Mouse (Mus musculus): Measurements from ENCODE around the gene Stab1. TPM values are rescaled to one million over a fixed set of nuclear protein-coding genes. Genes with fewer than 3 reads are reported as not detected.

The Stab1 gene
- polyA plus RNA-seq, 1 experiment = 0.46 TPM

GRCm38 (mm10) chr14:31105156-31105555, 63.3 kb downstream of the Stab1 start:
- H3K27me3 ChIP-seq (ENCODE audit: control insufficient read depth, insufficient read depth, insufficient read length) = no peaks in the 10 kb centered on the region
- no peak overlapping the region for H3K4me3 ChIP-seq
- peaks cover 67% of the 10 kb centered on the region for H3K36me3 ChIP-seq (ENCODE audit: control insufficient read depth, insufficient read depth)

GRCm38 (mm10) chr14:31089918-31090317, 78.5 kb downstream of the Stab1 start:
- H3K36me3 ChIP-seq (ENCODE audit: control insufficient read depth, insufficient read depth) = peaks cover 58% of the 10 kb centered on the region
- H3K27me3 ChIP-seq (ENCODE audit: control insufficient read depth, insufficient read depth, insufficient read length) = no peaks in the 10 kb centered on the region
- no peak overlapping the region for H3ac ChIP-seq (ENCODE audit: control insufficient read depth, insufficient read length)
- H3K4me3 ChIP-seq = no peak overlapping the region
- peaks cover 4% of the 10 kb centered on the region for H3K79me2 ChIP-seq (ENCODE audit: control insufficient read depth, insufficient read depth)
- TF ChIP-seq SRF (IDR thresholded peaks at IDR 0.05; ENCODE audit: control insufficient read depth, insufficient read length, low read depth) = no peak
- no peak for TF ChIP-seq TCF12 (IDR thresholded peaks at IDR 0.05; ENCODE audit: insufficient read depth, poor library complexity, severe bottlenecking)
- no peak for TF ChIP-seq POLR2AphosphoS2 (IDR thresholded peaks at IDR 0.05; ENCODE audit: insufficient read length, low read depth)
- no peak for TF ChIP-seq MYOD1 (IDR thresholded peaks at IDR 0.05; ENCODE audit: control insufficient read depth in 1 of 3, insufficient read length in 2 of 3, low read depth in 2 of 3)
- peak overlapping the region; percentile 13 for H3K4me2 ChIP-seq (ENCODE audit: low read depth)

More at GRCm38 (mm10) chr14:31105156-31105555, 63.3 kb downstream of the Stab1 start:
- TF ChIP-seq REST (IDR thresholded peaks at IDR 0.05; ENCODE audit: insufficient read depth, insufficient read length) (no peak), MAX (IDR thresholded peaks at IDR 0.05; ENCODE audit: low read depth) (no peak), USF1 (IDR thresholded peaks at IDR 0.05; ENCODE audit: low read depth) (no peak), POLR2AphosphoS2 (IDR thresholded peaks at IDR 0.05; ENCODE audit: insufficient read length, low read depth) (no peak), TCF12 (IDR thresholded peaks at IDR 0.05; ENCODE audit: insufficient read depth, poor library complexity, severe bottlenecking) (no peak), E2F4 (IDR thresholded peaks at IDR 0.05; ENCODE audit: insufficient read depth) (no peak)
- no peak overlapping the region for H3K4me2 ChIP-seq (ENCODE audit: low read depth)
- H3K79me2 ChIP-seq (ENCODE audit: control insufficient read depth, insufficient read depth) = no peaks in the 10 kb centered on the region
- no peak overlapping the region for H3ac ChIP-seq (ENCODE audit: control insufficient read depth, insufficient read length)

Other genes with a start within 250 kb of the Stab1 start
- gene Itih3, start 244.9 kb downstream of the Stab1 start, polyA plus RNA-seq (2012; fragmentation: generic; extraction: Trizol) = 0.04 TPM
- 0.02 TPM for gene Itih1, start 225.4 kb downstream of the Stab1 start, polyA plus RNA-seq (2012; fragmentation: generic; extraction: Trizol)
- gene Nek4, start 217.3 kb downstream of the Stab1 start, polyA plus RNA-seq (2012; fragmentation: generic; extraction: Trizol) = 2.8 TPM
- 23.1 TPM for gene Glt8d1, start 167.2 kb downstream of the Stab1 start, polyA plus RNA-seq (2012; fragmentation: generic; extraction: Trizol)
- gene Spcs1, start 167.0 kb downstream of the Stab1 start, polyA plus RNA-seq (2012; fragmentation: generic; extraction: Trizol) = 332 TPM
- 14.1 TPM for gene Pbrm1, start 149.5 kb downstream of the Stab1 start, polyA plus RNA-seq (2012; fragmentation: generic; extraction: Trizol)
- gene Gnl3, start 149.5 kb downstream of the Stab1 start, polyA plus RNA-seq (2012; fragmentation: generic; extraction: Trizol) = 37.9 TPM
- gene Smim4, start 39.7 kb downstream of the Stab1 start, polyA plus RNA-seq (2012; fragmentation: generic; extraction: Trizol) = 91.4 TPM
- 243 TPM for gene Nt5dc2, start 37.6 kb downstream of the Stab1 start, polyA plus RNA-seq (2012; fragmentation: generic; extraction: Trizol)
- 7,028 TPM for gene Tnnc1, start 39.7 kb upstream of the Stab1 start, polyA plus RNA-seq (2012; fragmentation: generic; extraction: Trizol)
- 266 TPM for gene Nisch, start 48.3 kb upstream of the Stab1 start, polyA plus RNA-seq (2012; fragmentation: generic; extraction: Trizol)
- 1.8 TPM for gene Sema3g, start 49.2 kb upstream of the Stab1 start, polyA plus RNA-seq (2012; fragmentation: generic; extraction: Trizol)
- gene Phf7, start 82.7 kb upstream of the Stab1 start, polyA plus RNA-seq (2012; fragmentation: generic; extraction: Trizol) = 5.4 TPM
- gene Bap1, start 82.8 kb upstream of the Stab1 start, polyA plus RNA-seq (2012; fragmentation: generic; extraction: Trizol) = 42.6 TPM
- 0.02 TPM for gene Dnah1, start 155.3 kb upstream of the Stab1 start, polyA plus RNA-seq (2012; fragmentation: generic; extraction: Trizol)
- 9.3 TPM for gene Capn7, start 168.0 kb upstream of the Stab1 start, polyA plus RNA-seq (2012; fragmentation: generic; extraction: Trizol)

Data from myocyte (in vitro differentiated cells).